Comparison of ENCODE assay signal across 27 mouse cellular contexts in the genomic region with DNA sequence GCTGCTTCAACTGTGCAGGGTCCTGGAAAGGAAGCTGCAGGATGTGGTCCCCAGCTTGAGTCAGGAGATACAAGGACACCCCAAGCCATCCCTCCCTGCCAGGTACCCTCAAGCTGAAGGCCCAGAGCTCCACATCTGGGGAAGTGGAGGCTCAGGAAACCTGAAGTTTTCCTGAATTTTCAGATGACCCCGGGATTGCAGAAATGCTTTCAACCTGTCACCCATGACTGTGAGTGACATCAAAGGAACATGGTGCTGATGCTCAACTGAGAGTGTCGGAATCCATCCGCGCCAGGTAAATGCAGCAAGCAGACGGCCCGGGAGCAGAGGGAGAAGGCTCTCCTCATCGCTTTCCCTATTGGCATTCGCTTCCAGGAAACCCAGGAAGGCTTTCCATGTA.
DNase-seq lines count a peak whose midpoint lies in the region; ATAC-seq and TF ChIP-seq lines count a peak whose summit lies in the region.
"Had no signal": no experiment of that assay in that cellular context is flagged by ENCODE, and none has a peak within 500 bp of the region (broad histone marks: within the 10 kb centered on the region; RNA-seq: fewer than 3 reads in every experiment).

No protein-coding gene starts in this region.

- H3K27ac ChIP-seq in forebrain, embryonic 11.5 days (ENCODE audit: low read depth, low read length), result no peak overlapping the region
- H3K27ac ChIP-seq in forebrain, postnatal 0 days (ENCODE audit: low read depth, low read length), result no peak overlapping the region
- H3K27ac ChIP-seq in heart, embryonic 10.5 days, result 0 out of 2 replicates have a peak overlapping the region, but pooled peaks have one; percentile 30
- H3K27ac ChIP-seq: embryonic facial prominence, embryonic 13.5 days; forebrain, embryonic 13.5 days; hindbrain, embryonic 12.5 days; hindbrain, embryonic 15.5 days; intestine, embryonic 15.5 days had no signal

- H3K4me1 ChIP-seq in forebrain, embryonic 11.5 days (replicated peaks; ENCODE audit: control insufficient read depth, insufficient read depth, low read length), result no peaks in the 10 kb centered on the region
- no peaks in the 10 kb centered on the region for H3K4me1 ChIP-seq in forebrain, postnatal 0 days (ENCODE audit: insufficient read depth)
- peaks cover 23% of the 10 kb centered on the region for H3K4me1 ChIP-seq in heart, embryonic 10.5 days
- H3K4me1 ChIP-seq: forebrain, embryonic 13.5 days had no signal

- no peaks in the 10 kb centered on the region for H3K36me3 ChIP-seq in forebrain, embryonic 11.5 days (ENCODE audit: control insufficient read depth, insufficient read depth, low read length)
- H3K36me3 ChIP-seq in forebrain, postnatal 0 days (ENCODE audit: insufficient read depth), result no peaks in the 10 kb centered on the region
- no peaks in the 10 kb centered on the region for H3K36me3 ChIP-seq in heart, embryonic 10.5 days
- H3K36me3 ChIP-seq: embryonic facial prominence, embryonic 10.5 days; embryonic facial prominence, embryonic 13.5 days; heart, embryonic 13.5 days; hindbrain, embryonic 12.5 days; hindbrain, embryonic 15.5 days; intestine, embryonic 15.5 days had no signal

- no peak for ATAC-seq in forebrain, embryonic 11.5 days (replicated peaks; ENCODE audit: low FRiP score)
- ATAC-seq in forebrain, postnatal 0 days, result no peak
- ATAC-seq: activated CD4-positive, CD25-positive, alpha-beta regulatory T cell, adult 4 months; forebrain, embryonic 13.5 days; forebrain, embryonic 16.5 days; intestine, embryonic 15.5 days had no signal

- no peak overlapping the region for H3K9ac ChIP-seq in forebrain, embryonic 11.5 days (ENCODE audit: low read length)
- no peak overlapping the region for H3K9ac ChIP-seq in forebrain, postnatal 0 days
- H3K9ac ChIP-seq: embryonic facial prominence, embryonic 13.5 days; forebrain, embryonic 13.5 days; hindbrain, embryonic 12.5 days; hindbrain, embryonic 15.5 days; intestine, embryonic 15.5 days had no signal

- H3K27me3 ChIP-seq in forebrain, embryonic 11.5 days (ENCODE audit: control insufficient read depth, insufficient read depth, low read length), result no peaks in the 10 kb centered on the region
- H3K27me3 ChIP-seq in forebrain, postnatal 0 days (ENCODE audit: insufficient read depth, low read length), result no peaks in the 10 kb centered on the region
- peaks cover 13% of the 10 kb centered on the region; the same call in 1 of the 2 replicates for H3K27me3 ChIP-seq in heart, embryonic 10.5 days (ENCODE audit: insufficient read depth, poor library complexity, severe bottlenecking)
- H3K27me3 ChIP-seq: embryonic facial prominence, embryonic 13.5 days; forebrain, embryonic 13.5 days; hindbrain, embryonic 12.5 days; hindbrain, embryonic 15.5 days; intestine, embryonic 15.5 days had no signal

- DNase-seq in forebrain, embryonic 11.5 days (ENCODE audit: low spot score), result peak; percentile 38
- no peak for DNase-seq in forebrain, postnatal 0 days
- peak; percentile 61 for DNase-seq in heart, embryonic 10.5 days (ENCODE audit: low spot score)
- DNase-seq in heart, adult 9 months (ENCODE audit: low spot score in 2 of 2), result no peak
- DNase-seq in testis, postnatal 10 days (ENCODE audit: low spot score), result peak; percentile 30
- no peak for DNase-seq in testis, postnatal 14 days (ENCODE audit: low spot score)
- DNase-seq: adrenal gland, adult 8-10 months; adrenal gland, postnatal 25 days; cerebellum, adult 11-12 months; cerebellum, adult 8-10 months; cerebellum, postnatal 10 days; cerebellum, postnatal 36 days; embryo, embryonic 11 days; gastrocnemius, adult 2 months; gastrocnemius, postnatal 14 days; heart, adult 18-20 months; heart, postnatal 14 days had no signal

- WGBS in forebrain, embryonic 11.5 days, result 89% methylated on average over 8 of the region's 8 CpGs
- 94% methylated on average over 8 of the region's 8 CpGs for whole genome bisulfite sequencing in forebrain, postnatal 0 days
- 83% methylated on average over 8 of the region's 8 CpGs for WGBS in heart, embryonic 10.5 days

- no peak overlapping the region for H3K4me2 ChIP-seq in forebrain, embryonic 11.5 days (ENCODE audit: low read depth, low read length, severe bottlenecking)
- no peak overlapping the region for H3K4me2 ChIP-seq in forebrain, postnatal 0 days (ENCODE audit: low read depth)
- H3K4me2 ChIP-seq: embryonic facial prominence, embryonic 13.5 days; forebrain, embryonic 13.5 days; hindbrain, embryonic 12.5 days; hindbrain, embryonic 15.5 days; intestine, embryonic 15.5 days had no signal

- H3K4me3 ChIP-seq in forebrain, embryonic 11.5 days (ENCODE audit: low read depth, low read length), result no peak overlapping the region
- no peak overlapping the region for H3K4me3 ChIP-seq in forebrain, postnatal 0 days (ENCODE audit: low read depth, low read length)
- H3K4me3 ChIP-seq in heart, embryonic 10.5 days, result no peak overlapping the region
- H3K4me3 ChIP-seq: embryonic facial prominence, embryonic 10.5 days; embryonic facial prominence, embryonic 13.5 days; erythroblast, embryonic 14.5 days; forebrain, embryonic 13.5 days; gastrocnemius, adult 2 months; heart, embryonic 13.5 days; hindbrain, embryonic 12.5 days; hindbrain, embryonic 15.5 days; intestine, embryonic 15.5 days had no signal

- H3K9me3 ChIP-seq in forebrain, embryonic 11.5 days (ENCODE audit: control insufficient read depth, low read length), result no peaks in the 10 kb centered on the region
- no peaks in the 10 kb centered on the region for H3K9me3 ChIP-seq in forebrain, postnatal 0 days (ENCODE audit: low read length)
- no peaks in the 10 kb centered on the region for H3K9me3 ChIP-seq in heart, embryonic 10.5 days
- H3K9me3 ChIP-seq: embryonic facial prominence, embryonic 10.5 days; embryonic facial prominence, embryonic 13.5 days; forebrain, embryonic 13.5 days; heart, embryonic 13.5 days; hindbrain, embryonic 12.5 days; hindbrain, embryonic 15.5 days; intestine, embryonic 15.5 days had no signal

- TF ChIP-seq CTCF in forebrain, postnatal 0 days (IDR thresholded peaks at IDR 0.05; ENCODE audit: low read depth), result no peak

Comparison
In these comparisons a context has a peak if more than half of its experiments do, and no peak if none do; other contexts are left out.
1. DNase-seq: peak in forebrain, embryonic 11.5 days (single experiment), heart, embryonic 10.5 days (single experiment) and testis, postnatal 10 days (single experiment); none in forebrain, postnatal 0 days (single experiment), heart, adult 9 months (0 of 2) and testis, postnatal 14 days (single experiment).